Mouse (Mus musculus): ENCODE measurements around the gene Rab8a. TPM values are rescaled to one million over a fixed set of nuclear protein-coding genes. Genes with fewer than 3 reads are reported as not detected.
"Not testable (repeated sequence)": the region's sequence is repeated elsewhere in the genome, so short reads cannot be mapped to it uniquely, and the experiment has no call there.

Gene Rab8a
- polyA plus RNA-seq (2015; fragmentation: Nextera tagmentation; extraction: Ambion mirVana), result 84.0 and 88.6 TPM in 2 replicates

- no peaks in the 10 kb centered on the region for H3K27me3 ChIP-seq (ENCODE audit: control insufficient read depth, insufficient read depth, low read length)
- no peaks in the 10 kb centered on the region for H3K36me3 ChIP-seq (ENCODE audit: control insufficient read depth, insufficient read depth, low read length)
- no peaks in the 10 kb centered on the region for H3K9me3 ChIP-seq (ENCODE audit: control insufficient read depth, low read length)
- peak within 1 kb of the TSS; percentile 95 for H3K4me3 ChIP-seq (ENCODE audit: low read depth, low read length)
- peaks cover 7% of the 10 kb centered on the region for H3K4me1 ChIP-seq (replicated peaks; ENCODE audit: control insufficient read depth, insufficient read depth)
- peak; percentile 99 for ATAC-seq (ENCODE audit: low FRiP score, low TSS enrichment)
- H3K9ac ChIP-seq (ENCODE audit: low read length), result peak within 1 kb of the TSS; percentile 87
- DNase-seq (ENCODE audit: low spot score), result peak; percentile 100
- under 1% methylated on average over 82 of the region's 82 CpGs for WGBS
- H3K27ac ChIP-seq (replicated peaks), result peak within 1 kb of the TSS; percentile 91
- TF ChIP-seq EP300 (optimal IDR thresholded peaks at IDR 0.05) (no peak), CTCF (IDR thresholded peaks at IDR 0.05; ENCODE audit: low read depth) (no peak)
- peak within 1 kb of the TSS; percentile 87 for H3K4me2 ChIP-seq (replicated peaks; ENCODE audit: low read depth)
Measured at GRCm38 (mm10) chr8:72160707-72161697, at the start of gene Rab8a. Gene Rab8a, plus strand, starts transcription at chr8:72161200.

- no peak for ATAC-seq (ENCODE audit: low FRiP score, low TSS enrichment)
- no peak for TF ChIP-seq EP300 (optimal IDR thresholded peaks at IDR 0.05)
- TF ChIP-seq CTCF (IDR thresholded peaks at IDR 0.05; ENCODE audit: low read depth), result peak; percentile 29
- H3K9me3 ChIP-seq (ENCODE audit: control insufficient read depth, low read length), result no peaks in the 10 kb centered on the region
- no peaks in the 10 kb centered on the region for H3K27me3 ChIP-seq (ENCODE audit: control insufficient read depth, insufficient read depth, low read length)
- WGBS, result 66% methylated on average over 3 of the region's 3 CpGs
- no peak overlapping the region for H3K4me3 ChIP-seq (ENCODE audit: low read depth, low read length)
- no peak for DNase-seq (ENCODE audit: low spot score)
- no peak overlapping the region for H3K9ac ChIP-seq (ENCODE audit: low read length)
- H3K4me1 ChIP-seq (replicated peaks; ENCODE audit: control insufficient read depth, insufficient read depth), result no peaks in the 10 kb centered on the region
- no peak overlapping the region for H3K4me2 ChIP-seq (replicated peaks; ENCODE audit: low read depth)
- H3K36me3 ChIP-seq (ENCODE audit: control insufficient read depth, insufficient read depth, low read length), result no peaks in the 10 kb centered on the region
- no peak overlapping the region for H3K27ac ChIP-seq (replicated peaks)
Measured at GRCm38 (mm10) chr8:72112486-72112885, 48.5 kb upstream of the Rab8a start.

GRCm38 (mm10) chr8:72115202-72115601 lies 45.8 kb upstream of the Rab8a start:
- no peak overlapping the region for H3K9ac ChIP-seq (ENCODE audit: low read length)
- no peak for ATAC-seq (ENCODE audit: low FRiP score, low TSS enrichment)
- no peaks in the 10 kb centered on the region for H3K9me3 ChIP-seq (ENCODE audit: control insufficient read depth, low read length)
- DNase-seq (ENCODE audit: low spot score), result no peak
- H3K27me3 ChIP-seq (ENCODE audit: control insufficient read depth, insufficient read depth, low read length), result no peaks in the 10 kb centered on the region
- H3K4me1 ChIP-seq (replicated peaks; ENCODE audit: control insufficient read depth, insufficient read depth), result no peaks in the 10 kb centered on the region
- H3K4me3 ChIP-seq (ENCODE audit: low read depth, low read length), result no peak overlapping the region
- H3K4me2 ChIP-seq (replicated peaks; ENCODE audit: low read depth), result no peak overlapping the region
- no peak overlapping the region for H3K27ac ChIP-seq (replicated peaks)
- 91% methylated on average over 2 of the region's 2 CpGs for WGBS
- H3K36me3 ChIP-seq (ENCODE audit: control insufficient read depth, insufficient read depth, low read length), result no peaks in the 10 kb centered on the region
- TF ChIP-seq CTCF (IDR thresholded peaks at IDR 0.05; ENCODE audit: low read depth) (no peak), EP300 (optimal IDR thresholded peaks at IDR 0.05) (no peak)

- Histone ChIP-seq H3K9ac (ENCODE audit: low read length) (no peak overlapping the region), H3K36me3 (ENCODE audit: control insufficient read depth, insufficient read depth, low read length) (no peaks in the 10 kb centered on the region), H3K4me2 (replicated peaks; ENCODE audit: low read depth) (no peak overlapping the region), H3K9me3 (ENCODE audit: control insufficient read depth, low read length) (no peaks in the 10 kb centered on the region), H3K27me3 (ENCODE audit: control insufficient read depth, insufficient read depth, low read length) (no peaks in the 10 kb centered on the region), H3K27ac (replicated peaks) (no peak overlapping the region), H3K4me3 (ENCODE audit: low read depth, low read length) (no peak overlapping the region), H3K4me1 (replicated peaks; ENCODE audit: control insufficient read depth, insufficient read depth) (no peaks in the 10 kb centered on the region)
- ATAC-seq (ENCODE audit: low FRiP score, low TSS enrichment) (no peak), DNase-seq (ENCODE audit: low spot score) (no peak)
- peak; percentile 43; the same call in 1 of the 2 replicates for TF ChIP-seq CTCF (IDR thresholded peaks at IDR 0.05; ENCODE audit: low read depth)
- TF ChIP-seq EP300 (optimal IDR thresholded peaks at IDR 0.05), result no peak
- WGBS, result 44% methylated on average over 4 of the region's 4 CpGs
Measured at GRCm38 (mm10) chr8:72118616-72119015, 42.4 kb upstream of the Rab8a start.

GRCm38 (mm10) chr8:72121486-72121885 lies 39.5 kb upstream of the Rab8a start:
- WGBS, result 58% methylated on average over 3 of the region's 3 CpGs
- not testable (repeated sequence) for H3K27ac ChIP-seq (replicated peaks); H3K36me3 ChIP-seq (ENCODE audit: control insufficient read depth, insufficient read depth, low read length); H3K4me3 ChIP-seq (ENCODE audit: low read depth, low read length); H3K4me1 ChIP-seq (replicated peaks; ENCODE audit: control insufficient read depth, insufficient read depth); DNase-seq (ENCODE audit: low spot score); H3K9ac ChIP-seq (ENCODE audit: low read length); H3K4me2 ChIP-seq (replicated peaks; ENCODE audit: low read depth); H3K27me3 ChIP-seq (ENCODE audit: control insufficient read depth, insufficient read depth, low read length); ATAC-seq (ENCODE audit: low FRiP score, low TSS enrichment); H3K9me3 ChIP-seq (ENCODE audit: control insufficient read depth, low read length)

GRCm38 (mm10) chr8:72121997-72122396 lies 39.0 kb upstream of the Rab8a start:
- no peaks in the 10 kb centered on the region for H3K9me3 ChIP-seq (ENCODE audit: control insufficient read depth, low read length)
- ATAC-seq (ENCODE audit: low FRiP score, low TSS enrichment) (no peak), DNase-seq (ENCODE audit: low spot score) (no peak)
- no peak overlapping the region for H3K4me3 ChIP-seq (ENCODE audit: low read depth, low read length)
- H3K36me3 ChIP-seq (ENCODE audit: control insufficient read depth, insufficient read depth, low read length), result no peaks in the 10 kb centered on the region
- no peaks in the 10 kb centered on the region for H3K4me1 ChIP-seq (replicated peaks; ENCODE audit: control insufficient read depth, insufficient read depth)
- H3K4me2 ChIP-seq (replicated peaks; ENCODE audit: low read depth), result no peak overlapping the region
- no peak overlapping the region for H3K27ac ChIP-seq (replicated peaks)
- H3K27me3 ChIP-seq (ENCODE audit: control insufficient read depth, insufficient read depth, low read length), result no peaks in the 10 kb centered on the region
- 83% methylated on average over 1 of the region's 1 CpGs for WGBS
- no peak overlapping the region for H3K9ac ChIP-seq (ENCODE audit: low read length)
- TF ChIP-seq CTCF (IDR thresholded peaks at IDR 0.05; ENCODE audit: low read depth), result no peak
- TF ChIP-seq EP300 (optimal IDR thresholded peaks at IDR 0.05), result no peak
